24 mouse cellular contexts compared by ENCODE assay signal in genomic region chr6:24470135-24470534, GRCm38 (mm10). TPM values are rescaled to one million over a fixed set of nuclear protein-coding genes. Genes with fewer than 3 reads are reported as not detected.
DNase-seq lines count a peak whose midpoint lies in the region; ATAC-seq and TF ChIP-seq lines count a peak whose summit lies in the region.
"Had no signal": no experiment of that assay in that cellular context is flagged by ENCODE, and none has a peak within 500 bp of the region (broad histone marks: within the 10 kb centered on the region; RNA-seq: fewer than 3 reads in every experiment).

No protein-coding gene starts in this region.

- DNase-seq in forebrain, embryonic 10.5 days (ENCODE audit: extremely low spot score, low spot score) = no peak
- peak in 1 of 2 experiments; percentile 28 for DNase-seq in layer of hippocampus, adult 2 months (ENCODE audit: low spot score in 2 of 2)
- DNase-seq in layer of hippocampus, adult 11-12 months (ENCODE audit: low spot score) = no peak
- peak; percentile 85 for DNase-seq in telencephalon, adult 2 months (ENCODE audit: low read depth, low spot score)
- DNase-seq in lung, postnatal 10 days = no peak
- DNase-seq: adrenal gland, postnatal 14 days; cerebellum, adult 9-11 months; gastrocnemius, postnatal 14 days; heart, adult 11 months; kidney, adult 9 months; kidney, postnatal 14 days; liver, embryonic 13.5 days; lung, adult 2 months had no signal

- 76% methylated on average over 2 of the region's 2 CpGs for whole genome bisulfite sequencing in forebrain, embryonic 13.5 days
- 83% methylated on average over 2 of the region's 2 CpGs for WGBS in forebrain, embryonic 10.5 days
- WGBS in midbrain, embryonic 13.5 days = 52% methylated on average over 2 of the region's 2 CpGs
- 61% methylated on average over 2 of the region's 2 CpGs for WGBS in midbrain, embryonic 15.5 days

- TF ChIP-seq CTCF in layer of hippocampus, adult 2 months (conservative IDR thresholded peaks at IDR 0.05) = no peak

- peaks cover 8% of the 10 kb centered on the region for H3K4me1 ChIP-seq in forebrain, embryonic 13.5 days
- H3K4me1 ChIP-seq in forebrain, embryonic 10.5 days = peaks cover 26% of the 10 kb centered on the region
- peaks cover 19% of the 10 kb centered on the region for H3K4me1 ChIP-seq in midbrain, embryonic 13.5 days (replicated peaks)
- no peaks in the 10 kb centered on the region for H3K4me1 ChIP-seq in midbrain, embryonic 15.5 days
- H3K4me1 ChIP-seq: embryonic facial prominence, embryonic 12.5 days; liver, embryonic 13.5 days had no signal

- H3K27me3 ChIP-seq in forebrain, embryonic 13.5 days = no peaks in the 10 kb centered on the region
- H3K27me3 ChIP-seq in forebrain, embryonic 10.5 days (ENCODE audit: poor library complexity, severe bottlenecking) = peaks cover 27% of the 10 kb centered on the region
- no peaks in the 10 kb centered on the region for H3K27me3 ChIP-seq in midbrain, embryonic 13.5 days
- H3K27me3 ChIP-seq in midbrain, embryonic 15.5 days (replicated peaks) = no peaks in the 10 kb centered on the region
- H3K27me3 ChIP-seq: embryonic facial prominence, embryonic 12.5 days; liver, embryonic 13.5 days had no signal

- H3K4me3 ChIP-seq in forebrain, embryonic 13.5 days = no peak overlapping the region
- no peak overlapping the region for H3K4me3 ChIP-seq in forebrain, embryonic 10.5 days
- H3K4me3 ChIP-seq in layer of hippocampus, adult 2 months = no peak overlapping the region
- H3K4me3 ChIP-seq in midbrain, embryonic 13.5 days (replicated peaks) = no peak overlapping the region
- no peak overlapping the region for H3K4me3 ChIP-seq in midbrain, embryonic 15.5 days
- H3K4me3 ChIP-seq: embryonic facial prominence, embryonic 12.5 days; liver, embryonic 13.5 days had no signal

- no peak overlapping the region for H3K4me2 ChIP-seq in forebrain, embryonic 13.5 days
- H3K4me2 ChIP-seq in midbrain, embryonic 13.5 days (replicated peaks) = no peak overlapping the region
- no peak overlapping the region for H3K4me2 ChIP-seq in midbrain, embryonic 15.5 days
- H3K4me2 ChIP-seq: embryonic facial prominence, embryonic 12.5 days; heart, embryonic 11.5 days; liver, embryonic 13.5 days had no signal

- no peaks in the 10 kb centered on the region for H3K36me3 ChIP-seq in forebrain, embryonic 13.5 days (ENCODE audit: poor library complexity, severe bottlenecking)
- H3K36me3 ChIP-seq in forebrain, embryonic 10.5 days (replicated peaks) = no peaks in the 10 kb centered on the region
- H3K36me3 ChIP-seq in midbrain, embryonic 13.5 days = no peaks in the 10 kb centered on the region
- no peaks in the 10 kb centered on the region for H3K36me3 ChIP-seq in midbrain, embryonic 15.5 days (replicated peaks)
- H3K36me3 ChIP-seq: embryonic facial prominence, embryonic 12.5 days; liver, embryonic 13.5 days had no signal

- peak; percentile 36; the same call in 1 of the 2 replicates for ATAC-seq in forebrain, embryonic 13.5 days
- peak; percentile 12; the same call in 1 of the 2 replicates for ATAC-seq in midbrain, embryonic 13.5 days
- ATAC-seq in midbrain, embryonic 15.5 days (replicated peaks) = no peak
- ATAC-seq: intestine, embryonic 16.5 days had no signal

- H3K9me3 ChIP-seq in forebrain, embryonic 13.5 days (replicated peaks) = no peaks in the 10 kb centered on the region
- H3K9me3 ChIP-seq in forebrain, embryonic 10.5 days = no peaks in the 10 kb centered on the region
- H3K9me3 ChIP-seq in midbrain, embryonic 13.5 days = no peaks in the 10 kb centered on the region
- H3K9me3 ChIP-seq in midbrain, embryonic 15.5 days = no peaks in the 10 kb centered on the region
- H3K9me3 ChIP-seq: embryonic facial prominence, embryonic 12.5 days; liver, embryonic 13.5 days had no signal

- no peak overlapping the region for H3K9ac ChIP-seq in forebrain, embryonic 13.5 days
- no peak overlapping the region for H3K9ac ChIP-seq in midbrain, embryonic 13.5 days (replicated peaks)
- no peak overlapping the region for H3K9ac ChIP-seq in midbrain, embryonic 15.5 days
- H3K9ac ChIP-seq: embryonic facial prominence, embryonic 12.5 days; liver, embryonic 13.5 days had no signal

- H3K27ac ChIP-seq in forebrain, embryonic 13.5 days = no peak overlapping the region
- no peak overlapping the region for H3K27ac ChIP-seq in forebrain, embryonic 10.5 days
- peak overlapping the region; percentile 65 for H3K27ac ChIP-seq in layer of hippocampus, adult 2 months
- H3K27ac ChIP-seq in midbrain, embryonic 13.5 days = no peak overlapping the region
- H3K27ac ChIP-seq in midbrain, embryonic 15.5 days = no peak overlapping the region
- H3K27ac ChIP-seq: embryonic facial prominence, embryonic 12.5 days; liver, embryonic 13.5 days; stomach, postnatal 0 days had no signal

RNA-seq across cellular contexts. Expression of gene Iqub, which starts 44.7 kb away (rescaled TPM):
- polyA plus RNA-seq in forebrain, embryonic 13.5 days (2015; fragmentation: Nextera tagmentation; extraction: Ambion mirVana) = 0.80 and 1.5 TPM in 2 replicates
- polyA plus RNA-seq in forebrain, embryonic 10.5 days (2016; fragmentation: Nextera tagmentation; extraction: Ambion mirVana) = 0.07 and 0.19 TPM in 2 replicates
- 1 to 10 TPM; 2.7 TPM for total RNA-seq in layer of hippocampus, adult 2 months (2021)
- polyA plus RNA-seq in midbrain, embryonic 13.5 days (2015; fragmentation: Nextera tagmentation; extraction: Ambion mirVana) = 0.68 and 0.77 TPM in 2 replicates
- polyA plus RNA-seq in midbrain, embryonic 15.5 days (2015; fragmentation: Nextera tagmentation; extraction: Ambion mirVana) = 1.5 and 2.0 TPM in 2 replicates
- total RNA-seq: hematopoietic stem cell, adult 5-6 weeks; megakaryocyte, adult 5-6 weeks; neutrophil, adult 5-6 weeks had no signal
- polyA plus RNA-seq: liver, embryonic 13.5 days; stomach, postnatal 0 days had no signal

RNA-seq across cellular contexts. Expression of gene Ndufa5, which starts 57.7 kb away (rescaled TPM):
- polyA plus RNA-seq in forebrain, embryonic 13.5 days (2015; fragmentation: Nextera tagmentation; extraction: Ambion mirVana) = 316 and 362 TPM in 2 replicates
- polyA plus RNA-seq in forebrain, embryonic 10.5 days (2016; fragmentation: Nextera tagmentation; extraction: Ambion mirVana) = 245 and 258 TPM in 2 replicates
- 100 to 1,000 TPM; 266 to 275 TPM for total RNA-seq in layer of hippocampus, adult 2 months (2021)
- polyA plus RNA-seq in midbrain, embryonic 13.5 days (2015; fragmentation: Nextera tagmentation; extraction: Ambion mirVana) = 360 and 376 TPM in 2 replicates
- polyA plus RNA-seq in midbrain, embryonic 15.5 days (2015; fragmentation: Nextera tagmentation; extraction: Ambion mirVana) = 371 and 390 TPM in 2 replicates

RNA-seq across cellular contexts. Expression of gene Asb15, which starts 57.8 kb away (rescaled TPM):
- polyA plus RNA-seq in forebrain, embryonic 13.5 days (2015; fragmentation: Nextera tagmentation; extraction: Ambion mirVana) = not detected in 2 replicates
- not detected in 2 replicates for polyA plus RNA-seq in forebrain, embryonic 10.5 days (2016; fragmentation: Nextera tagmentation; extraction: Ambion mirVana)
- not detected for total RNA-seq in layer of hippocampus, adult 2 months (2021)
- polyA plus RNA-seq in midbrain, embryonic 13.5 days (2015; fragmentation: Nextera tagmentation; extraction: Ambion mirVana) = not detected in 2 replicates
- 0.08 TPM in 1 of 2 replicates, not detected in the other for polyA plus RNA-seq in midbrain, embryonic 15.5 days (2015; fragmentation: Nextera tagmentation; extraction: Ambion mirVana)
- total RNA-seq: adrenal gland, postnatal 14 days; hematopoietic stem cell, adult 5-6 weeks; left cerebral cortex, postnatal 14 days; megakaryocyte, adult 5-6 weeks; neutrophil, adult 5-6 weeks had no signal
- polyA plus RNA-seq: embryonic facial prominence, embryonic 12.5 days; intestine, embryonic 16.5 days; liver, embryonic 13.5 days had no signal
